Mouse (Mus musculus): ENCODE data around the gene R3hdm1. TPM values are rescaled to one million over a fixed set of nuclear protein-coding genes. Genes with fewer than 3 reads are reported as not detected.

Gene R3hdm1
- total RNA-seq (2021), result 10 to 100 TPM; 49.9 to 62.6 TPM
- long read RNA-seq, experiment 1, full-length matches to known transcripts, result 4 of 34 reads
- long read RNA-seq, experiment 1, partial matches to known transcripts, result 9 of 34 reads
- long read RNA-seq, experiment 1, other reads (novel, unspliced or antisense), result 21 of 34 reads
- long read RNA-seq, experiment 2, full-length matches to known transcripts, result 4 of 26 reads
- long read RNA-seq, experiment 2, partial matches to known transcripts, result 7 of 26 reads
- long read RNA-seq, experiment 2, other reads (novel, unspliced or antisense), result 15 of 26 reads

DNA sequence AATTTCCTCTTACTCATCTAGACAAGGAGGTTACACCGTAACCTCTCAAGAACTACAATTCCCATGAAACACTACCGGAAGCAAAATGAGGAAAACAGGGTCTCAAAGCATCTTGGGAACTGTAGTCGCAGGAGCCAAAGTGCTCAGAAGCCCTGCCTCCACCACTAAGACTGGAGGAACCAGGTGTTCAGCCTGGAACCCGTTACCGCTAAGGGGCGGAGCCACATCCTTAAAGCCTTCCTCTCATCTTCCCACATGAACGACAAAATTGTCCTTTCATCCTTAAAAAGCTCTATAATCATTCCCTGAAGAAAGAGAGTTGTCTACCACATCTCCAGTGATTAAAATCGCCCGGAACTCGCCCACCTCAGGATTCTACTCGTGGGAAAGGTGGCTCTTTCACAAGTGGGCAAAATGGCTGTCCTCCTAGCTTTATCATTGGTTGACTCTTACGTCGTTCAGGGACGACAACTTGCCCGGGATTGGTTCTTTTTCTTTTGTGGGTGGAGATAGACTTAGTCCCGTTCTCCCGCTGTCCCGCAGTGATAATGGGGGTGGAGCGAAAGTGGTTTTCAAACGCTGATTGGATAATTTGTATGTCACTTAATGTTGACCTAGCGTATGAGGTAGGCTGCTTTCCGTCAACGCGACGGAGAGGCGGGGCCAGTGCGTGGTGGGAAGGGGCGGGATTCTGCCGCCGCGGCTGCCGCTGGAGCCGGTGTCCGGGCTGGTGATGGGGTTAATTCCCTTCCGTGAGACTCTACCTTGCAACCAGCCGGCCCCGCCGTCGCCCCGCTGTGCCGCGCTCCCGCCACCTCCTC lies at the start of gene R3hdm1, which contains the start of gene Zranb3:
Gene R3hdm1 (plus strand): TSS at position 661 of the 821 bp plus-strand sequence.
Gene Zranb3 (minus strand): TSS at position 407 of the 821 bp plus-strand sequence.
- DNase-seq, result peak; percentile 89

DNA sequence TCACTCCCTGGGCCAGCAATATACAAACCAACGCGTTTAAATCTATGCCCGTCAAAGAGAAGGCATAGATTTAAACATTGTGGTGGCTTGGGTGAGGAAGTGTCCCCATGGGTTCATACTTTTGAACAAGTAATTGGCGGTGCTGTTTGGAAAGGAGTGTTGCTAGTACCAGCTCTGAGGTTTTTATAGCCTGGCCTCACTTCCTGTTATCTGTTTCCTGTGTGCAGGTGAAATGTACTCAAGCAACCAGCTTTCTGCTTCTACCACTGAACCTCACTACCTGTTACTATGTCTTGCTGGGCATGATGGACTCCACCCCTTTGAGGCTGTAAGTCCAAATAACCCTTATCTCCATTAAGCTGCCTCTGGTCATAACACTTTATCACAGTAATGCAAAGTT lies 45.8 kb upstream of the R3hdm1 start:
- DNase-seq, result no peak

DNA sequence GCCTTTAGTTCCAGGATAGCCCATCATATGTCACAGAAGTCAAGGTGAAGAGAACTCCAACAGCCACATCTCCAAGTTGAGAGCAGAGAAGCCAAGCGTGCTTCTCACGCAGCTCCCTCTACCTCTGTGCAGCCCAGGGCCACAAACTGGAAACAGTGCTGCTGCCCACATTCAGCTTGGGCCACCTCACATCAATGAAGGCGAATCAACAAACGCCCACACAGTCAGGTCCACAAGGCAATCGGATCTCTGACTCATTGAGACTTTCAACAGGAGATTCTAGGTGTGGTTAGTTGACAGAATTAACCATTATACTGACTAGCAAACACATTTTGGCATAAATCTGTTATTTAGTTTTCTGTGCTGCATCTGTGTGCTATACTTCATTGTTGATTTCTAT lies 44.5 kb upstream of the R3hdm1 start:
- DNase-seq, result no peak

DNA sequence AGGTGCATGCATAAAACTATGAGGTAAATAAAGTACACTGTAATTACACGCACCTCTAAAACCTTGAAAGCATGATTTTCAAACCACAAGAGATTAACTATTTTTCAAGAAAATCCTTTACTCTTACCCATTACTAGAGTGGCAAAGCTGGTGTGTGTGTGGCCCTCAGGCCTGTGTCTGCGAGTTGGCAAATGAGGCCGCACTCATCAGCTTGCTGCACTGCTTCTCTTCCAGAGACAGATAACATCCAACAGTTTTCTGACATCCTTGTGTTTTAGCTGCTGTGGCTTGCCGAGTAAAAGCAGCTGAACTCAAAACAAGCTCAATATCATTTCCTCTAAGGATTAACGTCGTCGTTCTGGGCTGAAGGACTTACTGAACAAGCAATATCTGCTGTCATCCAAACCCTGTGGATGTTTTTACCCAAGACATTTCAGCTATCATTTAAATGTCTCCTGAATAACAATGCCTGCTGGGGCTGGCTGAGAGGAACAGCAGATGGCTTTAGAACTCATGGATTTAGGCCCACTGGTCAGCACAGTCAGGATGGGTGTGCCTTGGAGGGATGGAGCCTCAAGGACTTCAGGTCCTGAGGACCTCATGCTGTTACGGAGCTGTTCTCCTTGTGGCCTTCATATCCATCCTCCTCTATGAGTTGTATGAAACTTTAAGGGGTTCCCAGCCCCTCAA lies 42.3 kb upstream of the R3hdm1 start:
- no peak for DNase-seq

DNA sequence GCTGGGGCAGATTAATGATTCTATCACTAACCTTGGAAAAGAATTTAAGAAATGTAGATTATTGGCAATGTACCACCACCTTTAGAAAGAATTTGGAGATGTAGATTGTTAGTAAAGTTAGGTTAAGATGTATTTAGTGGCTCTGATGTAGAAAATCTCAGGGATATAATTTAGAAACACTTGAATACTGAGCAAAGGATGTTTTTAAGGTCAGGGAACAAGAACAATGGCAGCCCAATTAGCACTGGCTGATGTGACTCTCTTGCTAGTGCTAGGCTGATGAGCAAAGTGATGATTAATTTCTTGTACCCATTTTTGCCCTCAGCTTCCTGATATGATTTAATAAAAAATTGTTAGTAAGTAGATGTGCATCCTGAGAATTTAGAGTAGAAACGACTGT lies 41.7 kb upstream of the R3hdm1 start:
- no peak for DNase-seq

DNA sequence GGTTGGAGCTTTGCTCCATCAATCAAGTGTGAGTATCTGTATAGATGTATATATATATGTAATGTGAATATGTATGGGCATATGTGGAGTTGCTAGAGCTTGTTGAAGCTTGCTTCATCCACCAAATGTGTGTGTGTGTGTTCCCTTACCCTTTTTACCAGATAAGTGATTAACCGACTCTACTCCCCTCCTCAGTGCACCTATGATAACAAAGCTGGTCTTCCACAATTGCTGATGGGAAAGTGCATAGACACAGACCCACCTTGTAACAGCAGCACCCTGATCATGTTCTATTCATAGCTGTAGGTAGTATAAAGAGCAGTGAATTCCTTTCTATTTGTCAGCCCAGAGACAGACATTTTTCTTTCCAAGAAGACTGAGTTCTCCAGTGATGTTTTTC lies 40.9 kb upstream of the R3hdm1 start:
- no peak for DNase-seq

DNA sequence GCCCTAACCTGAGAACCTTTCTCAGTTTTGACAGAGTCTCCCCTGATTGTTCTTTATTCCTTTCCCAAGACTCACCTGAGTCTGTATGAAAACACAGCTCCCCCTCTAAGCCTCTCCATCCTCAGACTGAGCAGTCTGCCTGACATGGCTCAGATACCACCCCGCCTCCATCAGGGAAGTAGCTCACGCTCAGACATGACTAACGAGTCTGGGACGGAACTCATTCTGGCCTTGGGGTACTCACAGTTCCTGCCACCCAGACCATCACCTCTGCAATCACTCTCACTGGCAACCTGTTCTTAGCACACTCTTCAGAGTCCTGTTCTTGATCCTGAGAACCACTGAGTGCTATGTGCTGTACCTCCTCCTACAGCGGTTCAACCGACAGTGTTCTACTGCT lies 38.4 kb upstream of the R3hdm1 start:
- DNase-seq, result no peak

DNA sequence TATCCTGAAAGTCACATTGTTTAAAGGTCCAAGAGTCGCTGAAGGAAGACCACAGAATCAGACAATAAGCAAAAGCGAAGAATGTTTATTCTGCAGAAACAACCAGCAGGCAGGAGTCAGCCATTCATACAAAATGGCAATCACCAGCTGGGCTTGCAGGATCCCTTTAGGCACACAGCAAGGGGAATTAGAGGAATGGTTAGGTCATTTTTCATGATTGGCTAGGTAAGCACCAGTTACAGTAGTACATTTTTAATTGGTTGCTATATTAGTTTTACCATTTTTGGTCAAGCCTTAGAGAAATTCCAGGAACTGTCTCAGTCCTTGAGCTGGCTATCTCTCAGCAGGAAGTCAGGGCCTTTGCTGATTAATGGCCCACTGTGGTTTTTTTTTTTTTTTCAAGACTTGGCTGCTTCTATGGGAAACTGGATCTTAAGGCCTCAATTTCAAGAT lies 34.1 kb upstream of the R3hdm1 start:
- no peak for DNase-seq

DNA sequence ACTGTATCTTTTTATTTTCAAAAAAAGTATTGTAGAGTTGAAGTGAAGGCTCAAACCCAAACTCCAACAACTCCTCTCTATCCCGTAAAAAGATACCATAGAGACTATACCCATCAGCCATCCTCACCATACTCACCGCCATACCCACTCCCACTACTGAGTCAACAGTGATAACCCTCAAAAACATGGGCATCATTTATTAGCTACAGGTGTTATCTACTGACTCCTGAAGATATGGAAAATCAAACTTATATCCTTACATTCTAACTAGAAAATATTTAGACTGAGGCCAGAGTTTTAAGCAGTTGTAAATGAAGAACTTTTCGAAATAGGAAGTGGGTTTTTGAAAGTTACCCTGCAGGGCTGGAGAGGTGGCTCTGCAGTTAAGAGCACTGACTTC lies 33.1 kb upstream of the R3hdm1 start:
- no peak for DNase-seq

DNA sequence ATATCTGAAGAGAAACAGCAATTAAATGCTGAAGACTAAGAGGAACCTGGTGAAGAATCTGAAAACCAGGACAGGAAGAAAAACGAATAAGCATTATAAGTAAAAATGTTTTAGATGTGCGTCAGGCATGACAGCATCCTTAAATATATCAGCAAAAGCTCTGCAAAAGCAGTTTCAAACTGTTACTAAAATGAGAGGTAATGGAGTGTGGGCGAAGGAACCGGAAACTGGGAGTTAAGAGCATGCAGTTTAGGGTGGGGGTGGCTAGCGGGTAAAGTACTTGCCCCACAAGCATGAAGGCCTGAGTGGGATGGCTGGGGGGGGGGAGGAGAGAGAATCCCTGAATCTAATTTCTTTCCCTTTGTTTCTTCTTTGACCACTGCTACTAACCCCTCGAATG lies 30.1 kb upstream of the R3hdm1 start:
- no peak for DNase-seq

DNA sequence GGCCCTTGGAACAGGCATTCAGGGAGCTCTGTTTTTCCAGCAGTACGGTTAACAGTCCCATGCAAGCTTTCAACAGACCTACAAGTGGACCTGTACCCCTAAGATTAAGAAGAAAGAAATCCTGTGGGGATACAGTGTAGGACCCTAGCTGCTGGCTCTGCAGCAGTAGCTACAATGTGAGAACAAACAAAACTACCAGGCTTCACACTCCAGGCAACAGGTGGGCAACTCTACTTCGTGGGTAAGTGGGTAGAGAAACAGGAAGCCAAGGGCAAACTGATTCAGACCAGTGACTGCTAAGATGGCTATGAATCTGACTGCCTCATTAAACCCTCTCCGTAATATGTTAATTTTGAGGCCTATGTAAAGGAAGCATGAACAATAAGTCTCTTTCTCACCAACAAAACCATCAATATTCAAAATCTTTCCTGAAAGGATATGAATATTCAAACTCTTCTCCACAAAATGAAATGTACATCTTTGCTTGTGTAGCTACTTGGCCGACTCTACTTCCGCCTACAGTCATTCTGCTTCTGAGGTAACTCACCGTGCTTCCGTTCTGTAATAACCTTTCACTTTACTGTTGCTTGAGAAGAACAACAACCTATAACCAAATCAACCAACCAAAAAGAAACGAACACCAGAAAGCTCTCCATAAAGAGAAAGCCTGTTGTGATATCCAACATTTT lies 26.2 kb upstream of the R3hdm1 start:
- no peak for DNase-seq

DNA sequence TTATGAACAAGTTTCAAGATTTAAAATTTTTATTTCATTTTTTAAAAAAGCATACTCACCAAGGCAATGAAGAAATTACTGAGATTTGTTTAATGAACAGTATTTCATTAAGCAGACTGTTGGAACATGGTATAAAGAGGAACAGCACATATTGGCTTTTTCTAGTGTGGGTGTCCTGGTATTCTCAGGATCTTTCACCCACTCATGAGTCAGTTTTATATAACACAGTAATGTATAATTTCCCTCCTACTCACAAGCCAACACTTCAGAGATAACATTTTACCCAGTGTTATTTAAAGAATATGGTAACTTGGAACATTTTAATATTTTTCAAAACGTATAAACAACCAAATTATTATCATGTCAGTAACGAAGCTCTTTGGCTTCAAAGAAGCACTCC lies 25.3 kb upstream of the R3hdm1 start:
- no peak for DNase-seq

DNA sequence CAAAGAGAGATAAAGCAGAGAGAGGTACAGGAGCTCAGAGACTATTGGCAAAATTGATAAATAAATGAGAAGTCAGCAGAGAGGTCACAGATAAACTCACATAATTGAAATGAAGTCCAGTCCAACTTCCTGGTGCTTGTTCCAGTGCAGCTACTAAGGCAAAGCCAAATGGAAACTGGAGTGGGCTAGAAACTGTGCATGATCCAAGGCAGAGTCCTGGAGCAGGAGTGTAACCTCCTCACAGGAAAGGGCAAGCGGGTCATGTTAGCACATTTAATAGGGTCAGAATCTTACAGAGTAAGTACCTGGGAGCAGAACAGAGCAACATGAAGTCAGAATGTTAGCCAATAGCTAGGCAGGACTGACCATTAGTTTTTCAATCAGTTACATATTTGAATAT lies 24.5 kb upstream of the R3hdm1 start:
- no peak for DNase-seq

DNA sequence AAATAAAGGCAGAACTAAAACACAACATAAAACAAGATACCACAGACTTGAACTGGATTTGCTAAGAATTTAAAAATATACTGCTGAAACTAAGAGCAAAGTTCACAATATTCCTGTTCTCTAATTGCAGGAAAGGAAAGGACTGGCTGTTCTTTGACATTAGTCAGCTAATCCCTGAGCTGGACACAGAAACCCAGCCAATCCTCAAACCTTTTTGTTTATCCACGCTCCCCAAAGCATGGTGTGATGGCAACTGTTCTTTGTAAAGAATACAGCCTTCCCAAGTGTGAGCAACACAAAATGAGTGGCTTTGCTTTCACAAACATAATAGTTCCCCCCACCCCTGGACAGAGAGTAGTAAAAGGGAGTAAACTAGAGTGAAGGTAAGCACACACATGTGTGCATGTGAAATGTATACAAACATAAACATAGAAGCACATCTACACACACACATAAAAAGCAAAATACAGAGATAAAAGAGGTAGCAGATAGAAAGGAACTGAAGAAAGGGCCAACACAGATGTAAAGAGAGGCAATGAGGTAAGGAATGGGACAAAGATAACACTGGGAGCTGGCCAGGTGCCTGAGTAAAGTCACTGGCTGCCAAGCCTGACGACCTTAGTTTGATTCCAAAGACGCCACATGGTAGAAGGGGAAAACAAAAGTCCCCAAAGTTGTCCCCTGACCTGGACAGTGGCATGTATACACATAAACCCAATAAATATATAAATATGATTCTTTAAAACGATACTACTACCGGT lies 22.0 kb upstream of the R3hdm1 start:
- no peak for DNase-seq

DNA sequence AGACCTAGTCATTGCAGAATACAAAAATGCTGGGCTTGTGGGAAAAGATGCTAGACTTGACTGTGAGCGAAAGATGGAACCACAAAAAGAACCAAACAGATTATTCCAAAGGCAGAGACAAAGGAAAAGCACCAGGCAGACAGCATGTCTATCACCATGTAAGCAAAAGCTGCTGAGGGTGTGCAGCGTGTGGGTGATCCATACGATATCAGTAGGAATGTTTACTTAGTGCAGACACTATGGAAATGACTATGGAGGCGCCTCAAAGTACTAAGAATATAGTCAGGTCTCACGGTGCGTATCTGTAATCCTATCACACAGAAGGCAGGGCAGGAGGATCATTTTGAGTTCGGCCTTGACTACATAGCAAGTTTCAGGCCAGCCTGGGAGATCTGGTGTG lies 21.2 kb upstream of the R3hdm1 start:
- DNase-seq, result no peak

DNA sequence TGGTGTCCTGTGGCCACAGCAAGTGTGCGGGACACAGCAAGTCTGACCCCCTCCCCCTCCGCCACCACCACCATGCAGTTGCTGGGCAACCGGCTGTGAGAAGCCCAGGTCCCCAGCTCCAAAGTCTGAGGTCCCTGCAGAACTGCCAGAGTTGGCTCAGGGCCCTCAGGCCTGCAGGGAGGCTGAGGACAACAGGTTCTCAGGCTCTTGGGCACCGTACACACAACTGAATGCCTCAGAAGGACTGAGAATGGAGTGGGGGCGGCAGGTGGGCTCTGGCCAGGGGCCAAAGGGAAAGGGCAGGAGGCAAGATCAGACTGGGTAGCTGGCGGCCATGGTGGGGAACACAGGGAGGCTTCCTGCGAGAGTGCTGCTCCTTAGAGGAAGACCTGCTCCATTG lies 20.3 kb upstream of the R3hdm1 start:
- peak; percentile 5 for DNase-seq

DNA sequence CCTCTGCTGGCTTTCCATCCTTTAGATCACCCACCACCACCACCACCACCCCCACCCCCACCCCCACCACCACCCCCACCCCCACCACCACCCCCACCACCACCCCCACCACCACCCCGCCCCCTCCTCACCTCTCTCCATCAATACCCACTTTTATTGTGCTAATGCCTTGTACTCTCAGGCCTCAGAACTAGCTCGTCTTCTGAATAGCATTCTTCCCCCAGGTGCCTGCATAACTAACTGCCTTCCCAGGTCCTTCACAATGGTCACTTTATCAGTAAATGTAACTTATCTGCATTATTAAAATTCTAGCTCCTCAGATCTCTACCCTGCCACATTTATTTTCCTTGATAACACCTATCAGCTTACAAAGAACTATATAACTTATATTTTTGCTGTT lies 8.4 kb upstream of the R3hdm1 start:
- DNase-seq, result no peak

DNA sequence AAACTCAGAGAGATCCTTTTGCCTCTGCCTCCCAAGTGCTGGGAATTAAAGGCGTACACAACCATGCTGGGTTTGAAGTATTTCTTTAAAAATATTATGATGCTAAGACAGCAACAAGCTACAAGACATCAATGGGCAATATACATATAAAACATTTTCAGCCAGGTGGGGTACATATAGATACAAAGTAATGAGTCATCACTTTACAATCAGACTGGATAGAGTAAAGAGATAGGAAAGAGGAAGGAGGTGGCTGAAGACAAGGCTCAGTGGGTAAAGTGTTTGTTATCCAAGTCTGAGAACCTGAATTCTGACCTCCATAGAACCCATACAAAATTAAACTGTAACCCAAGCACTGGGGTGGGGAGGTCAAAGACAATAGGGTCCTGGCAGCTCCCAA lies 4.8 kb upstream of the R3hdm1 start:
- no peak for DNase-seq

DNA sequence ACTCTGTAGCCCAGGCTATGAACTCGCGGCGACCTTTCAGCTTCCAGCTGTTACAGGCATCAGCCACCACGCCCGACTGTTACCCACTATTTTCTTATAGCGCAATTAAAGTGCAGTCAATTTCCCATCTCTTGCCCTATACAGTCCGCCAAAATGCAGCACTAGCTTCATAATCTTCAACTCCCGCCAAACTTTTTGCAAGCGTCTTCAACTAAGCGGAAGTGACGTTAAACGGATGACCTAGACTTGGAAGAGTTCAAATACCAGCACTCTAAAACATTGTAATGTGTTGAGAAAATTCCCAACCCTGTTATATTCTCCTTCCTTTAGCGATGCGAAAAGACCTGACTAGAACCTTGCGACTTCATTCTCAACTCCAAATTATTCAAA lies 855 bp upstream of the R3hdm1 start:
- peak; percentile 9 for DNase-seq

DNA sequence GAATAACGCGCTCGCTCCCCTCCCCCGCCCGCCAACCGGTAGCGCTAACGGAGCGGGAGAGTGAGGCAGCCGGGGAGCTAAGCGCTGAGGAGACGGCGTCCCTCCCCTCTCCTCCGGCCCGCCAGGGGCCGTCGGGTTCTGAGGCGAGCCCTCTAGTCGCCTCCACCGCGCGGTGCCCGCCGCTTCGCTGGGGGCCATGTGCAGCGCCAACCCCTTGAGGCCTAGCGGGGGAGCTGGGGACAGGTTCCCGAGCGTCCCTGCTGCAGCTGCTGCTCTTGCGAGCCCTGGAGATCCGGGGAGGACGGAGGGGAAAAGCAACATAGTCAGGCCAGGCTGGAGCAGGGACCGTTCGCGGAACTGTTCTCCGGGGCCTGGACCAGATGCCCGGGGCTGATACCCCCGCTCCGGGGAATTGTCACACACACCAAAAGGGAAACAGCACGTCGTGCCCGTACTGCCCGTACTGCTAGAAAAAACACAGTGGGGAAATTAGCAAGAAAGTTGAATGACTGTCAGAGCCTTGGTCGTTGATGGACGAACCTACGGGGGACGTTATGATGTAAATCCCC lies 503 bp downstream of the R3hdm1 start:
- DNase-seq, result no peak

DNA sequence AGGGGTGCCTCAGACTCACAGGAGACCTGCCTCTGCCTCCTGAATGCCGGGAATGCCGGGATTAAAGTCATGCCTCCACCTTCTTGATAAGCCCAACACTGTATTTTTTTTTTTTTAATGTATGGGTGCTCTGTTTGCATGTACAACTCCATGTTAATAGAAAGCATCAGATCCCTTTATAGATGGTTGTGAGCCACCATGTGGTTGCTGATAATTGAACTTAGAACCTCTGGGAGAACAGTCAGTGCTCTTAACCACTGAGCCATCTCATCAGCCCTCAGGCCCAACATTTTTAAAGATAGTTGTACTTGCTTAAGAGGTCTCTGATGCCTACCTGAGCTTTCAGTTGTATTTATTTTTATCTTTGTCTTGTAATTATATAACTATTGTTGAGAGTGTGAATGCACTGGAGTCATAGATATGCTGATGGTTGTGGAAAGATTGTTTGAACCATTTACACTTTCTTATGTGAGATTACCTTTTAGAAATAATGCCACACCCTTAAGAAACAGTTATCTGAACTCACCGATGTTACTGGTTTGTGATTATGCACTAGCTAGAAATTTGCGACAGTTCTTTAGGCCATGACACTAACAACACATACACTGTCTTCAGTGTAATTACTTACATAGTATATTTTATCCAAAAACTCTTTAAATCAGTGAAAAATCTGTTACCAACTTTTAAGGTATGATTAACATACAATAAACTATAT lies 18.0 kb downstream of the R3hdm1 start:
- no peak for DNase-seq
